Mouse (Mus musculus): ENCODE results near the gene Hes1. TPM values are rescaled to one million over a fixed set of nuclear protein-coding genes. Genes with fewer than 3 reads are reported as not detected.

Hes1 gene
- polyA plus RNA-seq, 1 experiment from 2014 or later = 68.1 TPM

- Histone ChIP-seq H3K4me2 (ENCODE audit: low read depth, low read length) (peak overlapping the region; percentile 41), H3K4me3 (ENCODE audit: low read depth, low read length) (peak overlapping the region; percentile 23), H3K4me1 (ENCODE audit: control insufficient read depth, insufficient read depth, low read length) (peaks cover 6% of the 10 kb centered on the region; the same call in 1 of the 2 replicates), H3K27ac (replicated peaks; ENCODE audit: low read depth, low read length) (peak overlapping the region; percentile 79), H3K9ac (replicated peaks; ENCODE audit: low read length) (peak overlapping the region; percentile 40), H3K36me3 (replicated peaks; ENCODE audit: control insufficient read depth, insufficient read depth, low read depth, low read length) (no peaks in the 10 kb centered on the region), H3K27me3 (ENCODE audit: control insufficient read depth, insufficient read depth, low read length) (no peaks in the 10 kb centered on the region), H3K9me3 (replicated peaks; ENCODE audit: control insufficient read depth, low read length) (no peaks in the 10 kb centered on the region)
- DNase-seq (ENCODE audit: low spot score) = peak; percentile 93
- under 1% methylated on average over 36 of the region's 36 CpGs for WGBS
- ATAC-seq (replicated peaks; ENCODE audit: insufficient number of reproducible peaks, low FRiP score, low TSS enrichment, low read depth) = no peak
Observed at GRCm38 (mm10) chr16:30068041-30069020, 4.1 kb downstream of the Hes1 start.

- WGBS = under 1% methylated on average over 4 of the region's 4 CpGs
- DNase-seq (ENCODE audit: low spot score) (peak; percentile 55), ATAC-seq (replicated peaks; ENCODE audit: insufficient number of reproducible peaks, low FRiP score, low TSS enrichment, low read depth) (peak; percentile 15; the same call in 1 of the 2 replicates)
- H3K4me3 ChIP-seq (ENCODE audit: low read depth, low read length) = no peak overlapping the region; the same call in 1 of the 2 replicates
- H3K9me3 ChIP-seq (replicated peaks; ENCODE audit: control insufficient read depth, low read length) = no peaks in the 10 kb centered on the region
- H3K36me3 ChIP-seq (replicated peaks; ENCODE audit: control insufficient read depth, insufficient read depth, low read depth, low read length) = no peaks in the 10 kb centered on the region
- H3K27me3 ChIP-seq (ENCODE audit: control insufficient read depth, insufficient read depth, low read length) = no peaks in the 10 kb centered on the region
- peak overlapping the region; percentile 97 for H3K27ac ChIP-seq (replicated peaks; ENCODE audit: low read depth, low read length)
- H3K4me2 ChIP-seq (ENCODE audit: low read depth, low read length) = peak overlapping the region; percentile 78
- peaks cover 4% of the 10 kb centered on the region; the same call in 1 of the 2 replicates for H3K4me1 ChIP-seq (ENCODE audit: control insufficient read depth, insufficient read depth, low read length)
- peak overlapping the region; percentile 66 for H3K9ac ChIP-seq (replicated peaks; ENCODE audit: low read length)
Observed at GRCm38 (mm10) chr16:30069580-30069949, 5.4 kb downstream of the Hes1 start.

GRCm38 (mm10) chr16:30069950-30070770 is 6.0 kb downstream of the Hes1 start:
- Histone ChIP-seq H3K4me2 (ENCODE audit: low read depth, low read length) (peak overlapping the region; percentile 78), H3K4me3 (ENCODE audit: low read depth, low read length) (peak overlapping the region; percentile 36), H3K4me1 (ENCODE audit: control insufficient read depth, insufficient read depth, low read length) (peaks cover 4% of the 10 kb centered on the region; the same call in 1 of the 2 replicates), H3K36me3 (replicated peaks; ENCODE audit: control insufficient read depth, insufficient read depth, low read depth, low read length) (no peaks in the 10 kb centered on the region), H3K9me3 (replicated peaks; ENCODE audit: control insufficient read depth, low read length) (no peaks in the 10 kb centered on the region), H3K27ac (replicated peaks; ENCODE audit: low read depth, low read length) (peak overlapping the region; percentile 97), H3K27me3 (ENCODE audit: control insufficient read depth, insufficient read depth, low read length) (no peaks in the 10 kb centered on the region), H3K9ac (replicated peaks; ENCODE audit: low read length) (peak overlapping the region; percentile 66)
- DNase-seq (ENCODE audit: low spot score) = peak; percentile 87
- ATAC-seq (replicated peaks; ENCODE audit: insufficient number of reproducible peaks, low FRiP score, low TSS enrichment, low read depth) = peak; percentile 69
- 0% methylated on average over 75 of the region's 82 CpGs for WGBS

GRCm38 (mm10) chr16:30070771-30071191 is 6.6 kb downstream of the Hes1 start:
- no peak for ATAC-seq (replicated peaks; ENCODE audit: insufficient number of reproducible peaks, low FRiP score, low TSS enrichment, low read depth)
- WGBS = 2% methylated on average over 12 of the region's 12 CpGs
- peak overlapping the region; percentile 36 for H3K4me3 ChIP-seq (ENCODE audit: low read depth, low read length)
- peak overlapping the region; percentile 66 for H3K9ac ChIP-seq (replicated peaks; ENCODE audit: low read length)
- no peaks in the 10 kb centered on the region for H3K36me3 ChIP-seq (replicated peaks; ENCODE audit: control insufficient read depth, insufficient read depth, low read depth, low read length)
- no peaks in the 10 kb centered on the region for H3K9me3 ChIP-seq (replicated peaks; ENCODE audit: control insufficient read depth, low read length)
- H3K27ac ChIP-seq (replicated peaks; ENCODE audit: low read depth, low read length) = peak overlapping the region; percentile 97
- H3K27me3 ChIP-seq (ENCODE audit: control insufficient read depth, insufficient read depth, low read length) = no peaks in the 10 kb centered on the region
- H3K4me2 ChIP-seq (ENCODE audit: low read depth, low read length) = peak overlapping the region; percentile 78
- DNase-seq (ENCODE audit: low spot score) = peak; percentile 33
- H3K4me1 ChIP-seq (ENCODE audit: control insufficient read depth, insufficient read depth, low read length) = peaks cover 4% of the 10 kb centered on the region; the same call in 1 of the 2 replicates

- Histone ChIP-seq H3K9me3 (replicated peaks; ENCODE audit: control insufficient read depth, low read length) (no peaks in the 10 kb centered on the region), H3K27me3 (ENCODE audit: control insufficient read depth, insufficient read depth, low read length) (no peaks in the 10 kb centered on the region), H3K27ac (replicated peaks; ENCODE audit: low read depth, low read length) (no peak overlapping the region), H3K4me3 (ENCODE audit: low read depth, low read length) (no peak overlapping the region), H3K4me1 (ENCODE audit: control insufficient read depth, insufficient read depth, low read length) (peaks cover 4% of the 10 kb centered on the region; the same call in 1 of the 2 replicates), H3K9ac (replicated peaks; ENCODE audit: low read length) (no peak overlapping the region), H3K36me3 (replicated peaks; ENCODE audit: control insufficient read depth, insufficient read depth, low read depth, low read length) (no peaks in the 10 kb centered on the region), H3K4me2 (ENCODE audit: low read depth, low read length) (no peak overlapping the region)
- DNase-seq (ENCODE audit: low spot score) = no peak
- 93% methylated on average over 1 of the region's 1 CpGs for WGBS
- ATAC-seq (replicated peaks; ENCODE audit: insufficient number of reproducible peaks, low FRiP score, low TSS enrichment, low read depth) = no peak
Observed at GRCm38 (mm10) chr16:30073317-30073716, 9.1 kb downstream of the Hes1 start.

GRCm38 (mm10) chr16:30081498-30081897 is 17.3 kb downstream of the Hes1 start:
- 65% methylated on average over 4 of the region's 4 CpGs for WGBS
- Histone ChIP-seq H3K27ac (replicated peaks; ENCODE audit: low read depth, low read length) (no peak overlapping the region), H3K4me1 (ENCODE audit: control insufficient read depth, insufficient read depth, low read length) (peaks cover 3% of the 10 kb centered on the region), H3K4me3 (ENCODE audit: low read depth, low read length) (no peak overlapping the region), H3K9ac (replicated peaks; ENCODE audit: low read length) (no peak overlapping the region), H3K27me3 (ENCODE audit: control insufficient read depth, insufficient read depth, low read length) (no peaks in the 10 kb centered on the region), H3K9me3 (replicated peaks; ENCODE audit: control insufficient read depth, low read length) (no peaks in the 10 kb centered on the region), H3K36me3 (replicated peaks; ENCODE audit: control insufficient read depth, insufficient read depth, low read depth, low read length) (no peaks in the 10 kb centered on the region), H3K4me2 (ENCODE audit: low read depth, low read length) (no peak overlapping the region)
- DNase-seq (ENCODE audit: low spot score) (no peak), ATAC-seq (replicated peaks; ENCODE audit: insufficient number of reproducible peaks, low FRiP score, low TSS enrichment, low read depth) (no peak)

- no peak overlapping the region for H3K4me2 ChIP-seq (ENCODE audit: low read depth, low read length)
- ATAC-seq (replicated peaks; ENCODE audit: insufficient number of reproducible peaks, low FRiP score, low TSS enrichment, low read depth) = 0 out of 2 replicates have a peak, but pooled peaks have one; percentile 30
- no peak for DNase-seq (ENCODE audit: low spot score)
- H3K36me3 ChIP-seq (replicated peaks; ENCODE audit: control insufficient read depth, insufficient read depth, low read depth, low read length) = no peaks in the 10 kb centered on the region
- no peaks in the 10 kb centered on the region for H3K9me3 ChIP-seq (replicated peaks; ENCODE audit: control insufficient read depth, low read length)
- no peak overlapping the region for H3K27ac ChIP-seq (replicated peaks; ENCODE audit: low read depth, low read length)
- no peak overlapping the region for H3K9ac ChIP-seq (replicated peaks; ENCODE audit: low read length)
- no peaks in the 10 kb centered on the region for H3K27me3 ChIP-seq (ENCODE audit: control insufficient read depth, insufficient read depth, low read length)
- H3K4me3 ChIP-seq (ENCODE audit: low read depth, low read length) = no peak overlapping the region
- H3K4me1 ChIP-seq (ENCODE audit: control insufficient read depth, insufficient read depth, low read length) = peaks cover 3% of the 10 kb centered on the region
- WGBS = 56% methylated on average over 4 of the region's 4 CpGs
Observed at GRCm38 (mm10) chr16:30081980-30082379, 17.8 kb downstream of the Hes1 start.

All from embryonic facial prominence, embryonic 11.5 days (tissue).